Mouse (Mus musculus) thymus, adult 2 months (tissue): ENCODE data around the gene Tenm4.

Experiments
- CTCF ChIP-seq: fragments of 200-500 bp; IDR thresholded peaks from 2 replicates; pipeline ENCODE4 v1.5.1; 2012; ENCODE audit warnings: mild to moderate bottlenecking, control low read depth, low read length, moderate library complexity, borderline replicate concordance; ENCODE audit not compliant: control insufficient read depth, poor library complexity, insufficient read depth; ENCODE audit errors: extremely low read depth
- POLR2A ChIP-seq: fragments of 200-500 bp; IDR thresholded peaks from 2 replicates; pipeline ENCODE4 v1.6.1; 2012; ENCODE audit warnings: mild to moderate bottlenecking, low read length, control low read depth, moderate library complexity; ENCODE audit not compliant: control insufficient read depth, poor library complexity, insufficient read depth; ENCODE audit errors: extremely low read depth

DNA sequence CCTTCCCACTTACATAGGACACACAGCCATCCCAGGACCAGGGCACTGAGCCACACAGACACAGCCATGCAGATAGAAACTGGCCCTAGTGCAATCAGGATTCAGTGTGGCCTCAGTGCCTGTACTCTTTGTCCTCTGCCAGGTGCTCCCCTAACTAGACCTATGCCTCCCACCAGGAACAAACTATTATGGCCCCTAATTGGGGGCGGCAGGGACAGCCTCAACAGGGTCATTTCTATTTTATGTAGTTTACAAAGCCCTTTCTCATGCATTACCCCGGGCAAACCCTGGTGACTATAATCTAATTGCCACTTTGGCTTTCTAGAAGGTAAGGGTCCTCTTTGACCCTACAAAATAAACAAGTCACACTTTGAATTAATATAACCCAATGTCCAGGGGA lies 479.4 kb downstream of the Tenm4 start:
- TF ChIP-seq CTCF (no peak), POLR2A (no peak)
